ENCODE assay signal across 9 mouse cellular contexts in genomic region chr3:30741306-30741705, GRCm38 (mm10). TPM values are rescaled to one million over a fixed set of nuclear protein-coding genes. Genes with fewer than 3 reads are reported as not detected.
DNase-seq lines count a peak whose midpoint lies in the region; ATAC-seq and TF ChIP-seq lines count a peak whose summit lies in the region.
"Had no signal": no experiment of that assay in that cellular context is flagged by ENCODE, and none has a peak within 500 bp of the region (broad histone marks: within the 10 kb centered on the region; RNA-seq: fewer than 3 reads in every experiment).

No protein-coding gene starts in this region.

- DNase-seq in cerebellum, adult 8-10 months: no peak
- DNase-seq in cerebellum, adult 11-12 months: peak; percentile 14
- DNase-seq in heart, postnatal 0 days (ENCODE audit: low spot score): no peak
- peak; percentile 13 for DNase-seq in ovary, adult 18-20 months (ENCODE audit: low spot score)
- no peak for DNase-seq in midbrain, embryonic 10.5 days (ENCODE audit: low spot score)
- no peak for DNase-seq in forebrain, embryonic 11.5 days (ENCODE audit: low spot score)

- TF ChIP-seq EP300 in heart, postnatal 0 days (IDR thresholded peaks at IDR 0.05; ENCODE audit: low read depth): no peak

- no peak overlapping the region for H3K4me3 ChIP-seq in heart, postnatal 0 days (ENCODE audit: low read depth, low read length)
- H3K4me3 ChIP-seq in midbrain, embryonic 10.5 days: no peak overlapping the region
- no peak overlapping the region for H3K4me3 ChIP-seq in forebrain, embryonic 11.5 days (ENCODE audit: low read depth, low read length)

- no peaks in the 10 kb centered on the region for H3K9me3 ChIP-seq in heart, postnatal 0 days (replicated peaks; ENCODE audit: control insufficient read depth, low read length)
- H3K9me3 ChIP-seq in midbrain, embryonic 10.5 days (replicated peaks): no peaks in the 10 kb centered on the region
- H3K9me3 ChIP-seq in forebrain, embryonic 11.5 days (ENCODE audit: control insufficient read depth, low read length): no peaks in the 10 kb centered on the region

- H3K36me3 ChIP-seq in heart, postnatal 0 days (replicated peaks; ENCODE audit: control insufficient read depth, insufficient read depth, low read length): no peaks in the 10 kb centered on the region
- H3K36me3 ChIP-seq in midbrain, embryonic 10.5 days: no peaks in the 10 kb centered on the region
- H3K36me3 ChIP-seq in forebrain, embryonic 11.5 days (ENCODE audit: control insufficient read depth, insufficient read depth, low read length): no peaks in the 10 kb centered on the region

- peak; percentile 73; the same call in 1 of the 2 replicates for ATAC-seq in cerebellum, adult (ENCODE audit: insufficient number of reproducible peaks, low FRiP score, low TSS enrichment)
- peak; percentile 36; the same call in 1 of the 2 replicates for ATAC-seq in heart, postnatal 0 days (ENCODE audit: insufficient read depth, low read depth)
- no peak for ATAC-seq in megakaryocyte progenitor cell, adult 5-6 weeks (replicated peaks; ENCODE audit: poor library complexity)
- ATAC-seq in forebrain, embryonic 11.5 days (replicated peaks; ENCODE audit: low FRiP score): no peak

- WGBS in heart, postnatal 0 days: 49% methylated on average over 6 of the region's 6 CpGs
- 86% methylated on average over 6 of the region's 6 CpGs for WGBS in midbrain, embryonic 10.5 days
- 87% methylated on average over 6 of the region's 6 CpGs for WGBS in forebrain, embryonic 11.5 days

- no peak overlapping the region for H3K4me2 ChIP-seq in heart, postnatal 0 days (ENCODE audit: low read depth, low read length)
- no peak overlapping the region for H3K4me2 ChIP-seq in forebrain, embryonic 11.5 days (ENCODE audit: low read depth, low read length, severe bottlenecking)

- H3K27ac ChIP-seq in heart, postnatal 0 days (ENCODE audit: low read depth): no peak overlapping the region
- H3K27ac ChIP-seq in midbrain, embryonic 10.5 days (replicated peaks): no peak overlapping the region
- H3K27ac ChIP-seq in forebrain, embryonic 11.5 days (ENCODE audit: low read depth, low read length): no peak overlapping the region

- no peak for TF ChIP-seq CTCF in heart, postnatal 0 days (IDR thresholded peaks at IDR 0.05; ENCODE audit: low read depth)

- no peaks in the 10 kb centered on the region for H3K27me3 ChIP-seq in heart, postnatal 0 days (ENCODE audit: control insufficient read depth, insufficient read depth, low read length)
- H3K27me3 ChIP-seq in midbrain, embryonic 10.5 days (ENCODE audit: low read depth, poor library complexity, severe bottlenecking): no peaks in the 10 kb centered on the region
- H3K27me3 ChIP-seq in forebrain, embryonic 11.5 days (ENCODE audit: control insufficient read depth, insufficient read depth, low read length): no peaks in the 10 kb centered on the region

- peaks cover 8% of the 10 kb centered on the region; the same call in 1 of the 2 replicates for H3K4me1 ChIP-seq in heart, postnatal 0 days (ENCODE audit: control insufficient read depth, insufficient read depth)
- H3K4me1 ChIP-seq in midbrain, embryonic 10.5 days: peaks cover 9% of the 10 kb centered on the region
- H3K4me1 ChIP-seq in forebrain, embryonic 11.5 days (replicated peaks; ENCODE audit: control insufficient read depth, insufficient read depth, low read length): no peaks in the 10 kb centered on the region

- no peak overlapping the region for H3K9ac ChIP-seq in heart, postnatal 0 days (replicated peaks; ENCODE audit: low read depth, low read length)
- H3K9ac ChIP-seq in forebrain, embryonic 11.5 days (ENCODE audit: low read length): no peak overlapping the region

RNA-seq across cellular contexts. Expression of gene Samd7, which starts 4.8 kb away (rescaled TPM):
- not detected in 2 replicates for total RNA-seq in heart, postnatal 0 days (2014; rRNA removed; ENCODE audit: low replicate concordance)
- not detected in 2 replicates for polyA plus RNA-seq in heart, postnatal 0 days (2015; fragmentation: Nextera tagmentation; extraction: Ambion mirVana)
- polyA plus RNA-seq in midbrain, embryonic 10.5 days (2016; fragmentation: Nextera tagmentation; extraction: Ambion mirVana): not detected in 2 replicates
- not detected in 2 replicates for total RNA-seq in megakaryocyte progenitor cell, adult 5-6 weeks (2015)
- total RNA-seq in megakaryocyte progenitor cell, adult 5-6 weeks (2017): not detected in 2 replicates
- polyA plus RNA-seq in forebrain, embryonic 11.5 days (2014; fragmentation: Nextera tagmentation; extraction: Ambion mirVana): not detected in 2 replicates
- polyA plus RNA-seq: heart, embryonic 16.5 days had no signal

RNA-seq across cellular contexts. Expression of gene Lrrc31, which starts 41.7 kb away (rescaled TPM):
- total RNA-seq in heart, postnatal 0 days (2014; rRNA removed; ENCODE audit: low replicate concordance): 0.99 and 1.6 TPM in 2 replicates
- polyA plus RNA-seq in heart, postnatal 0 days (2015; fragmentation: Nextera tagmentation; extraction: Ambion mirVana): 0.14 and 0.19 TPM in 2 replicates
- polyA plus RNA-seq in midbrain, embryonic 10.5 days (2016; fragmentation: Nextera tagmentation; extraction: Ambion mirVana): not detected in 2 replicates
- not detected in 2 replicates for total RNA-seq in megakaryocyte progenitor cell, adult 5-6 weeks (2015)
- total RNA-seq in megakaryocyte progenitor cell, adult 5-6 weeks (2017): not detected in 2 replicates
- polyA plus RNA-seq in forebrain, embryonic 11.5 days (2014; fragmentation: Nextera tagmentation; extraction: Ambion mirVana): not detected in 2 replicates

RNA-seq across cellular contexts. Expression of gene Sec62, which starts 51.4 kb away (rescaled TPM):
- total RNA-seq in heart, postnatal 0 days (2014; rRNA removed; ENCODE audit: low replicate concordance): 17.7 and 27.7 TPM in 2 replicates
- polyA plus RNA-seq in heart, postnatal 0 days (2015; fragmentation: Nextera tagmentation; extraction: Ambion mirVana): 76.0 and 79.1 TPM in 2 replicates
- polyA plus RNA-seq in midbrain, embryonic 10.5 days (2016; fragmentation: Nextera tagmentation; extraction: Ambion mirVana): 48.6 and 53.2 TPM in 2 replicates
- total RNA-seq in megakaryocyte progenitor cell, adult 5-6 weeks (2015): 90.6 and 93.2 TPM in 2 replicates
- 66.4 and 100 TPM in 2 replicates for total RNA-seq in megakaryocyte progenitor cell, adult 5-6 weeks (2017)
- polyA plus RNA-seq in forebrain, embryonic 11.5 days (2014; fragmentation: Nextera tagmentation; extraction: Ambion mirVana): 48.5 and 62.0 TPM in 2 replicates

Comparison
In these comparisons a context has a peak if more than half of its experiments do, and no peak if none do; other contexts are left out.
1. DNase-seq: peak in cerebellum, adult 11-12 months (single experiment) and ovary, adult 18-20 months (single experiment); none in cerebellum, adult 8-10 months (single experiment), heart, postnatal 0 days (single experiment), midbrain, embryonic 10.5 days (single experiment) and forebrain, embryonic 11.5 days (single experiment).
2. ATAC-seq: peak in cerebellum, adult (single experiment) and heart, postnatal 0 days (single experiment); none in megakaryocyte progenitor cell, adult 5-6 weeks (single experiment) and forebrain, embryonic 11.5 days (single experiment).